Mouse (Mus musculus) CH12.LX (cell line): Measurements from ENCODE around the gene Gal3st3.

Source experiments
- CHD2 ChIP-seq: IDR thresholded peaks from 2 replicates; pipeline ENCODE4 v1.6.1; 2011; ENCODE audit warnings: low read length, improper control_type of control experiment
- EP300 ChIP-seq: IDR thresholded peaks from 2 replicates; pipeline ENCODE4 v1.6.1; 2011; ENCODE audit warnings: low read length, improper control_type of control experiment
- IRF4 ChIP-seq: IDR thresholded peaks from 2 replicates; pipeline ENCODE4 v1.6.1; 2014; ENCODE audit warnings: low read depth, mild to moderate bottlenecking, inconsistent platforms, low read length, improper control_type of control experiment
- MXI1 ChIP-seq: IDR thresholded peaks from 2 replicates; pipeline ENCODE4 v1.6.1; 2011; ENCODE audit warnings: mild to moderate bottlenecking, low read depth, low read length, improper control_type of control experiment
- POLR2A ChIP-seq: IDR thresholded peaks from 2 replicates; pipeline ENCODE4 v1.6.1; 2011; ENCODE audit warnings: low read depth, mild to moderate bottlenecking, improper control_type of control experiment, low read length
- USF1 ChIP-seq: IDR thresholded peaks from 2 replicates; pipeline ENCODE4 v1.6.1; 2014; ENCODE audit warnings: low read depth, mild to moderate bottlenecking, inconsistent platforms, low read length, improper control_type of control experiment
- USF2 ChIP-seq: conservative IDR thresholded peaks from 2 replicates; pipeline ENCODE4 v1.6.1; 2011; ENCODE audit warnings: low read depth, low read length, improper control_type of control experiment

DNA sequence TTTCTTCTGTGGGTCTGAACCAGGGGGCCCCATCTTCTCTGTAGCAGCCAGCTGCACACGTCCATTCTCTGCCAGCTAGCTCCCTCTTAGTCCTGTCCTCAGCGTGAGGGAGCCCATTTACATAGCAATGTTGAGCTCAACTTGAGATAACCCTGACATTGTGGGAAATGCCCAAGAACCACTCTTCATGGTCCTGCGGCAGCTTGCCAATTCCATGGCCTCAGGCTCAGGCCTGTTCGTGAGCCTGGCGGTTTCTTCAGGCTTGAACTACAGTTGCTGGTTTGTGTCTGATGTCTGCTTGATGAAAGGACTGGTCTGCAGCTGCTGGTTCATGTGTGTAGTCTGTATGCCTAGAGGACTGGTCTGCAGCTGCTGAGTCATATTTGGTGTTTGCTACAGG lies 36.6 kb downstream of the Gal3st3 start:
- TF ChIP-seq USF1, result no peak
- TF ChIP-seq USF2, result no peak
- TF ChIP-seq POLR2A, result no peak
- TF ChIP-seq CHD2, result no peak
- no peak for TF ChIP-seq EP300
- no peak for TF ChIP-seq IRF4
- TF ChIP-seq MXI1, result no peak
